Mouse (Mus musculus) left cerebral cortex, adult 2 months (tissue): ENCODE results near the gene Grm4. TPM values are rescaled to one million over a fixed set of nuclear protein-coding genes. Genes with fewer than 3 reads are reported as not detected.

Experiments used
- DNase-seq, 2 experiments: peaks; one replicate each; pipeline ENCODE4 v3.0.0; 2021 to 2022; ENCODE audit warnings: low spot score in 2 of 2, mixed read lengths in 1 of 2; ENCODE audit errors: extremely low spot score in 1 of 2
- H3K27ac ChIP-seq: fragments of 200-600 bp; 2 replicates; pipeline ENCODE4 v1.8.1; 2022
- H3K4me3 ChIP-seq: fragments of 200-600 bp; 2 replicates; pipeline ENCODE4 v1.8.1; 2022
- CTCF ChIP-seq: fragments of 200-600 bp; IDR thresholded peaks from 2 replicates; pipeline ENCODE4 v1.8.1; 2022; ENCODE audit warnings: antibody characterized with exemption, mild to moderate bottlenecking, moderate library complexity
- intact Hi-C: fragments of 180-260 bp; cut with DNase I; formaldehyde crosslinking; loops from one replicate; pipeline ENCODE4 v1.15.1; 2025
- total RNA-seq, 2 experiments: library from RNA; stranded (reverse); gene quantifications; 2 replicates each; pipeline ENCODE4 v1.2.3; 2021

The Grm4 gene
- total RNA-seq, 2 experiments from 2014 or later = 19.9 to 29.7 TPM

DNA sequence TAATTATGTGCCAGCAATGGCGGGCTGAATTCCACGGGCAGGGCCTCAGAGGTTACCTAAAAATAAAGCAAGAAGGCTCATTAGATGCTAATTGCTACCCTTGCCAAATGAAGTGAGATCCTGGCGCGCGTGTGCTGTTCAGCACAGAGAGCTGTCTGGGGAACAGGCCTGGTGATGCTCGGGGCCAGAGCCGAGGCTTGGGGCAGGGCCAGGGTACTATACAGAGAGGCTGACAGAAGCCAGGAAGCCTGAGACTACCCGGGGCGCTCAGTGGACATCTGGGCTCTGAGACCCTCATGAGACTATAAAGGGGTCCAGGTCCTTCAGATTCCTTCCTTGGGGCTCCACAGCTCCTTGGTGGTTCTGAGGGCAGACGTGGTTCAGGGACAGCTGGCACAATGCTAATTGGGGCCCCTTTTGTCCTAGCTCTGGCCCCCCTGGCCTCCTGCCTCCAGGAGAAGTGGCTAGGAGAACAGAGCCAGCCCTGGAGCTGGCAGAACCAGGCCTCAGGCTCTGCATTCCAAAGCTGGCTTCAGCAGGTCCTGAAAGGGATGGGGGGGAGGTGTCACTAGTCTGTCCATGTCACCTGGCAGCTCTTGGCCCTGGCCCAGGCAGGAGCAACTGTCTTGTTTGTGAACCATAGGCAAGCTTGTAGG lies 98.3 kb downstream of the Grm4 start:
- no peak for TF ChIP-seq CTCF
- intact Hi-C loops = no loop called here
- no peak overlapping the region for H3K4me3 ChIP-seq
- H3K27ac ChIP-seq = no peak overlapping the region
- DNase-seq = peak; percentile 20 to 41

DNA sequence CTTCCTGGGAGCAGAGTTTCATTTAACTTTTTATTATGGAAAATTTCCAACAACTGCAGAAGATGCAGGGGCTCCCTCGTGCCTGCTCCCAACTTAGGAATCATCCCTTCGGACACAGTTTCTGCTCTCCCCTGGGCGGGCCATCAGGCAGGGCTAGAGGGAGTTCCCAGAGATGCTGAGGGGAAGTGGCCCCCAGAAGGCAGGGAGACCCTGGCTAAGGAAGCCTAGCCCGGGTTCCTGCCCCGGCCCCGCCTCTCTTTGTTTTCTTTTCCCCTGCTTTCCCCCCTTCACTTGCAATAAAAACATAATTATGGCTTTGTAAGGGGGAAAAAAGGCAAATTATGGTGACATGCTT lies 98.9 kb downstream of the Grm4 start:
- TF ChIP-seq CTCF = no peak
- no peak overlapping the region for H3K27ac ChIP-seq
- intact Hi-C loops = no loop called here
- H3K4me3 ChIP-seq = no peak overlapping the region
- no peak for DNase-seq

DNA sequence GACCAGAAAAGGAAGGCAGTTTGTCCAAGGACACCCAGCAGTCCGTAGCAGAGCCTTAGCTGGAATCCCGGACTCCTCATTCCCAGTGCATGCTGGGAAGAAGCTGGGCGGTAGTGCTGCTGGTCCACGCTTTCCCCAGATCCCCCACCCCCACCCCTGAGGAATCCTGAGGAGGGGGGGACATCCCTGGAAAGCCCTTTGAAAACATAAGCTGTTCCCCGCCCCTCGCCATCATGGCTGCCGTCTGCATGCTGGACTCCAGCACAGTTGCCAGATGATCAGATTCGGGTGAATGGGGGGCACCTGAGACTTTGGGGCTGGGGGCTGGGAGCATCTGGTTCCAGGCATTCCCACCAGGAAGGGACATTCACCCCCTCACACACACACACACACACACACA lies 99.4 kb downstream of the Grm4 start:
- TF ChIP-seq CTCF = no peak
- Histone ChIP-seq H3K4me3 (no peak overlapping the region), H3K27ac (no peak overlapping the region)
- no peak for DNase-seq
- intact Hi-C loops = no loop called here

DNA sequence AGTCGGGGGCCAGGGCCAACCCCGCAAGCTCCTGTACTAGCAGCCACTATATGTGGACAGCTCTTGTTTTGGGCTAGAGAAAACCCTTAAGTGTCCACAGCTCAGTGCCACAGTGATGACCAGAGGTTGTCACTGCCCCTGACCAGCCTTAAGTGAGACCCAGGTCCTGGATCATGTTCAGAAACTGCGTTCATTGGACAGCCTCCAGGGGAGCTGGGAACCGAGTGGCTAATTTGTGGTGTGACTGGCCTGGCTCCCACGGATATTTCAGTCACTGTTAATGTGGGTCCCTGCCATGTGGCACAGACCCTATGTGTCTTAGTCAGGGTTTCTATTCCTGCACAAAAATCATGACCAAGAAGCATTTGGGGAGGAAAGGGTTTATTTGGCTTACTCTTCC lies 112.2 kb downstream of the Grm4 start:
- Histone ChIP-seq H3K27ac (no peak overlapping the region), H3K4me3 (no peak overlapping the region)
- TF ChIP-seq CTCF = no peak
- DNase-seq = no peak
- intact Hi-C loops = no loop called here

DNA sequence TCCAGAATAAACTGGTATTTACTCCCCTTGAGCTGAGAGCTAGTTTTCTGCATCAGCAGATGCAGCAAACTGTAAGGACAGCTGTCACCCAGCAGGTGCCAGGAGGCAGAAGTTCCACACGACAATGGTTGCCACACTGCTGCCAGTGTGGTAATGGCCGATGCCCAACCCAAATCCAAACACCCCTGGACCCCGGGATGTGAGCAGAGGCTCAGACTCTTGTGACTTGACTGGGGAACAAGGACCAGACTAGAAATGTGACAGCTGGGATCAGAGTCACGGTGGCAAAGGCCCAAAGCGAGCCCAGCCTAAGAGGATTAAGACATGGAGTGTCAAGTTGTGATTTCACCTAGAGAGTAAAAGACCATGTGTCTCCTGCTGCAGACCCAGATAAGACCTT lies 112.7 kb downstream of the Grm4 start:
- no peak for DNase-seq
- intact Hi-C loops = no loop called here
- no peak overlapping the region for H3K4me3 ChIP-seq
- H3K27ac ChIP-seq = no peak overlapping the region
- TF ChIP-seq CTCF = no peak

DNA sequence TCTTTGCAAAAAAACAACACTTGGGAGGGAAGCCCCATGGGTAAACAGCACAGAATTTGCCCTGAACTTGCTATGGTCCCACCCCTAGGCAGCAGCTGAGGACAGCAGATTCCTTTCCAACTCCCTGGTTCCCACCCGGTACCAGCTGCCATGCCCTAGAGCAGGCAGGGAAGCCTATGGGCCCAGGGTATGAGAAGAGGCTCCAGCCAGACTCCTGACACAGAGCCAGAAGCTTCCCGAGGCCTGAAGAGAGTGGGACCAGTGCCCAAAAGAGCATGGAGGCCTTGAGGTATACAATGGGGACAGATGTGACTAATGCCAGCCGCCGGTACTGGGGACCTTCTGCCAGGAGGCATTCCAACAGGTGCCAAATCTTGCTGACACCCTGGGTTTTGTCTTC lies 114.2 kb downstream of the Grm4 start:
- DNase-seq = no peak
- intact Hi-C loops = no loop called here
- TF ChIP-seq CTCF = no peak
- Histone ChIP-seq H3K27ac (no peak overlapping the region), H3K4me3 (no peak overlapping the region)

DNA sequence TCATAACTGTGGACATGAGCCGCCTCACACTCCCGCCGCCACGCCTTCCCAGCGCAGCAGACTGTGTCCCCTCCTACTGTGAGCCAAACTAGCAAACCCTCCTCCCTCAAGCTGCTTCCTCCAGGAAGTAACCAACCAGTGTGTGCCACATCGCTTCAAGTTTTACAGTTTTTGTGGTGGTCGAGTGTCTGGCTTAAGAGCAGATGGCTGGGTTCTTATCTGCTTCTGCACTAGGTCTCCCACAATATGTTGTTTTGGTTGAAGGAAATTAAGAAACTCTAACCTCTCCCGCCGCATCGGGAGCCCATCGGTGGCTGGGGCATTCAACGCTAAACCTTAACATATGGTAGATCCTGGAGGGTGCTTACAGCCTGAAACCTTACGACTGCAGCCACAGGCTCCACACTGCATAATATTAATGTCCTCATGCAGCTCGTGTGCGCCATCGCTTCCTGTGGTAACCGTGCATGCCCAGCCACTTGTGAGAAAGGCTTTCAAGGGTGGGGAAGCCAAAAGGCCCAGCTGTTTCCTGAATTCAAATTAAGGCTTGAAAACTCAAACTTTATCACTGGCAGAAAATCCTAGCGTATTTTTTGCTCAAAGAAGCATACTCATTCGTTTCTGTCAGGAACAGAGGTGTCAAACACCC lies 115.7 kb downstream of the Grm4 start:
- intact Hi-C loops = no loop called here
- TF ChIP-seq CTCF = no peak
- Histone ChIP-seq H3K4me3 (no peak overlapping the region), H3K27ac (no peak overlapping the region)
- no peak for DNase-seq

DNA sequence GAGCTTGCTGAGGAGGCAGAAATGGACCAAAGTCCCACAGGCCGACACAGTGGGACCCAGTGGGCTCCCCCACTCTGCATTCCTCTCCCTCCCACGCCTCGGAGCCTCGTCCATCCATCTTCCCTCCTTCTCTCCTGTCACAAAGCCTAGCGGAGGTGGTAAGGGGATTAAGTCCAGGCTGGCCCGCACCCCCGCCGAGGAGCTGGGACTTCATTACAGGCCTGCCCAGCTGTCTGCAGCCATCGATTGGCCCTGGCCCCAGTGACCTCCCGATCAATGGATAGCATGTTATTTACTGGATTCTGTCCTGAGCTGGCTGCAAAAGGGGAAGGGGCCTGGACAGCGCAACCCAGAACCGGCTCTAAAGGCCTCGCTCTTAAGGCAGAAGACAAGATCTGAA lies 120.0 kb downstream of the Grm4 start:
- intact Hi-C loops = no loop called here
- Histone ChIP-seq H3K4me3 (no peak overlapping the region), H3K27ac (no peak overlapping the region)
- no peak for DNase-seq
- TF ChIP-seq CTCF = no peak

DNA sequence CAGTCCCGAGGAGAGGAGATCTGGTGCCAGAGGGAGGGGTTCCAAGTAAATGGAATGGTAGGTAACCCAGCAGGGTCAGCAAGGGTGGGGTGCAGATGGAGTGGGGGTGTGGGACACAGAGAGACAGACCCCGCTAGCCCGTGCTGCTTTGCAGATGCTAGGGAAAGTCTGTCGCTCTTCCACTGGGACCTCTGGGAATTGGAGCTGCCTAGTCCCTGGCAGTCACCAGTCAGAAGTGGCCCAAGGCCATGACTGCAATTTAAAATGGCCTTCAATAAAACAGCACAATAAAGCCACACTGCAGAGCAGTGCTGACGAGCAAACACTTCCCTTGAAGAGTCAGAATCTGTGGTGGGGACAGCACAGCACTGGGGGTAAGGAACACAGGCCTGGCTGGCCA lies 127.3 kb downstream of the Grm4 start:
- intact Hi-C loops = no loop called here
- DNase-seq = no peak
- TF ChIP-seq CTCF = no peak
- H3K4me3 ChIP-seq = no peak overlapping the region
- no peak overlapping the region for H3K27ac ChIP-seq

DNA sequence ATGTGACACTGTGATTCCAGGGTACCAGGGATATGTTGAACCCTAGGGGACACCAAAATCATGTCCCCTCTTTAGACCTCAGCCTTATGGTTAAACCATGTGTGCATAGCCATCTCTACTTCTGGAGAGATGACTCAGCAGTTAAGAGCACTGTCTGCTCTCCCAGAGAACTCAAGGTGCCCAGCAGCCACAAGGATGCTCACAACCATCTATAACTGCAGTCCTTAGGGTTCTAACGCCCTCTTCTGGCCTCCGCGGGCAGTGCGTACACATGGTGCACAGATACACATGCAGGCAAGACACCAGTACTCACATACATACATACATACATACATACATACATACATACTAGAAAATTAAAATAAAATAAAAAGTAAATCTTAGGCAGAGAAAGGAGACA lies 127.8 kb downstream of the Grm4 start:
- Histone ChIP-seq H3K27ac (no peak overlapping the region), H3K4me3 (no peak overlapping the region)
- peak; percentile 6; the same call in 1 of the 2 replicates for TF ChIP-seq CTCF
- intact Hi-C loops = no loop called here
- no peak for DNase-seq

DNA sequence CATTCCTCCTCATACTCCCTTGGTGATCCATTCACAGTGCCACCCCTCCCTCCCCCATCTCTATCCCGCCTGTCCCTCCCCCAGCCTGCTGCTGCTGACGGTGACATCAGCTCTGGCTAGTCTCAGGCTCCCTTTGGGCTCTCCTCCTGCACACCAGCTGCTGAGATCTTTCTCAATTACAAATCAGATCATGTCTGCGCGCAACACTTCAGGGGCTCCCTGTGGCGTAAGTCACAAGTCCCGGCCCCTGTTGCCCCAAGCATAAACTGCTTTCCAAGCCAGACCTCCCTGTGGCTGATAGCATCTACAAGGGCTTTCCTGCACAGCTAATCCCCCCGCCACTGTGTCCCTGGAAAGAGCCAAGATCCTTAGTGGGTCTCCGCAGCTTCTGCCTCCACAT lies 128.3 kb downstream of the Grm4 start:
- H3K27ac ChIP-seq = no peak overlapping the region
- TF ChIP-seq CTCF = no peak
- intact Hi-C loops = no loop called here
- H3K4me3 ChIP-seq = no peak overlapping the region
- DNase-seq = no peak

DNA sequence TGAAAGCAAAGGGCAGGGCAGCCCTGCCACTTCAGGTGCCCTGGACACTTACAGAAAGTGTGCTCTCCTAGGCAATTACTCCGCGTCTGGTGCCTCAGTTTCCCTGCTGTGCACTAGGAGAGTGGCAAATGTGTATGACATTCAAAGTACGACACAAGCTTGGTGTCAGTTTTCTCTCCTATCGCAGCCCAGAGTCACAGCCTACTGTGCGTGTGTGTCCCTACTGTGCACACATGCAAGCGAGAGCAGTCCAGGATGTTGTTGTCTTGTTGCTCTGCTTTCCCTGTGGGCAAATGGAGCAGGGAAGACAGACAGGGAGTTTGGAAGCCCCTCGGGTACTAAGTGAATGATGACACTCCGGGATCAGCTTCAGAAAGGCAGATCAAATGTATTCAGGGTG lies 131.2 kb downstream of the Grm4 start:
- no peak for DNase-seq
- intact Hi-C loops = no loop called here
- no peak overlapping the region for H3K27ac ChIP-seq
- no peak for TF ChIP-seq CTCF
- no peak overlapping the region for H3K4me3 ChIP-seq
